Mouse (Mus musculus) embryonic facial prominence, embryonic 11.5 days (tissue): ENCODE measurements at regions not wholly inside any gene's neighbourhood (a gene's known extent, or its start where the extent isn't known, plus 50 kb on each side); places are given as distances from the start of the nearest gene placed in this dataset.

Experiments used
- ATAC-seq: fragments of 200-750 bp; cut with Nextera tagmentation; replicated peaks from 2 replicates; pipeline ENCODE4 v1.8.0; 2017; ENCODE audit warnings: low read depth; ENCODE audit not compliant: insufficient number of reproducible peaks, low FRiP score, low TSS enrichment
- DNase-seq: peaks from one replicate; pipeline ENCODE4 v3.0.0-alpha.2; 2015; ENCODE audit warnings: low spot score
- H3K27ac ChIP-seq: fragments of 300-500 bp; sonication (generic); replicated peaks from 2 replicates; pipeline ENCODE4 v1.5.1; 2014; ENCODE audit warnings: mild to moderate bottlenecking, low read depth, low read length, control low read depth
- H3K27me3 ChIP-seq: fragments of 300-500 bp; sonication (generic); 2 replicates; pipeline ENCODE4 v1.6.1; 2014; ENCODE audit warnings: mild to moderate bottlenecking, low read length, moderate library complexity, mixed read lengths; ENCODE audit not compliant: control insufficient read depth, insufficient read depth
- H3K36me3 ChIP-seq: fragments of 300-500 bp; sonication (generic); replicated peaks from 2 replicates; pipeline ENCODE4 v1.6.1; 2014; ENCODE audit warnings: low read depth, mild to moderate bottlenecking, low read length, moderate library complexity, mixed read lengths; ENCODE audit not compliant: control insufficient read depth, insufficient read depth
- H3K4me1 ChIP-seq: fragments of 300-500 bp; sonication (generic); 2 replicates; pipeline ENCODE4 v1.6.1; 2014; ENCODE audit warnings: low read length, mixed read lengths; ENCODE audit not compliant: control insufficient read depth, insufficient read depth
- H3K4me2 ChIP-seq: fragments of 300-500 bp; sonication (generic); 2 replicates; pipeline ENCODE4 v1.6.1; 2014; ENCODE audit warnings: low read depth, mild to moderate bottlenecking, control low read depth, low read length, moderate library complexity
- H3K4me3 ChIP-seq: fragments of 300-500 bp; sonication (generic); 2 replicates; pipeline ENCODE4 v1.5.1; 2014; ENCODE audit warnings: low read depth, low read length, control low read depth
- H3K9ac ChIP-seq: fragments of 300-500 bp; sonication (generic); replicated peaks from 2 replicates; pipeline ENCODE4 v1.6.1; 2014; ENCODE audit warnings: mild to moderate bottlenecking, control low read depth, low read length
- H3K9me3 ChIP-seq: fragments of 300-500 bp; sonication (generic); replicated peaks from 2 replicates; pipeline ENCODE4 v1.6.1; 2016; ENCODE audit warnings: mild to moderate bottlenecking, low read length, inconsistent platforms, mixed read lengths; ENCODE audit not compliant: control insufficient read depth
- WGBS: fragments of 180-500 bp; shearing (Covaris S2); extraction: QIAGEN DNeasy Blood & Tissue Kit; methylation state at CpG from one replicate; pipeline ENCODE4 v1.1.7; 2014; 5-methylcytosine and 5-hydroxymethylcytosine counted together

- H3K4me3 ChIP-seq, result no peak overlapping the region
- ATAC-seq (no peak), DNase-seq (no peak)
- no peak overlapping the region for H3K9ac ChIP-seq
- no peak overlapping the region for H3K27ac ChIP-seq
- no peaks in the 10 kb centered on the region for H3K9me3 ChIP-seq
- 77% methylated on average over 2 of the region's 2 CpGs for WGBS
- H3K36me3 ChIP-seq, result no peaks in the 10 kb centered on the region
- H3K4me1 ChIP-seq, result no peaks in the 10 kb centered on the region
- no peak overlapping the region for H3K4me2 ChIP-seq
- H3K27me3 ChIP-seq, result no peaks in the 10 kb centered on the region
Observed at GRCm38 (mm10) chr2:136617138-136617537, 96.1 kb upstream of the Snap25 start.

GRCm38 (mm10) chr2:136618114-136618513 lies 95.1 kb upstream of the Snap25 start:
- ATAC-seq (no peak), DNase-seq (no peak)
- 37% methylated on average over 2 of the region's 2 CpGs for WGBS
- Histone ChIP-seq H3K9ac (no peak overlapping the region), H3K27ac (no peak overlapping the region), H3K36me3 (no peaks in the 10 kb centered on the region), H3K4me1 (no peaks in the 10 kb centered on the region), H3K4me3 (no peak overlapping the region), H3K27me3 (no peaks in the 10 kb centered on the region), H3K4me2 (no peak overlapping the region), H3K9me3 (no peaks in the 10 kb centered on the region)

- ATAC-seq, result no peak
- H3K4me1 ChIP-seq, result no peaks in the 10 kb centered on the region
- H3K9ac ChIP-seq, result no peak overlapping the region
- 79% methylated on average over 4 of the region's 4 CpGs for WGBS
- H3K4me3 ChIP-seq, result no peak overlapping the region
- H3K27ac ChIP-seq, result no peak overlapping the region
- no peaks in the 10 kb centered on the region for H3K9me3 ChIP-seq
- no peaks in the 10 kb centered on the region for H3K36me3 ChIP-seq
- no peak for DNase-seq
- no peak overlapping the region for H3K4me2 ChIP-seq
- no peaks in the 10 kb centered on the region for H3K27me3 ChIP-seq
Observed at GRCm38 (mm10) chr2:136620309-136620708, 92.9 kb upstream of the Snap25 start.

- 91% methylated on average over 4 of the region's 4 CpGs for WGBS
- no peaks in the 10 kb centered on the region for H3K9me3 ChIP-seq
- no peaks in the 10 kb centered on the region for H3K27me3 ChIP-seq
- no peak for DNase-seq
- no peak overlapping the region for H3K27ac ChIP-seq
- no peak overlapping the region for H3K9ac ChIP-seq
- no peak for ATAC-seq
- H3K4me3 ChIP-seq, result no peak overlapping the region
- H3K4me2 ChIP-seq, result no peak overlapping the region
- no peaks in the 10 kb centered on the region for H3K36me3 ChIP-seq
- no peaks in the 10 kb centered on the region for H3K4me1 ChIP-seq
Observed at GRCm38 (mm10) chr2:136620969-136621368, 92.3 kb upstream of the Snap25 start.

GRCm38 (mm10) chr2:136623808-136624489 lies 89.3 kb upstream of the Snap25 start:
- H3K4me2 ChIP-seq, result no peak overlapping the region
- no peak overlapping the region for H3K9ac ChIP-seq
- WGBS, result 46% methylated on average over 5 of the region's 5 CpGs
- no peak overlapping the region for H3K4me3 ChIP-seq
- no peaks in the 10 kb centered on the region for H3K4me1 ChIP-seq
- H3K27me3 ChIP-seq, result no peaks in the 10 kb centered on the region
- DNase-seq (no peak), ATAC-seq (no peak)
- H3K27ac ChIP-seq, result no peak overlapping the region
- no peaks in the 10 kb centered on the region for H3K36me3 ChIP-seq
- H3K9me3 ChIP-seq, result no peaks in the 10 kb centered on the region

GRCm38 (mm10) chr2:136624490-136624850 lies 88.8 kb upstream of the Snap25 start:
- Histone ChIP-seq H3K9me3 (no peaks in the 10 kb centered on the region), H3K27me3 (no peaks in the 10 kb centered on the region)
- DNase-seq, result peak; percentile 23

GRCm38 (mm10) chr2:136646917-136647316 lies 66.3 kb upstream of the Snap25 start:
- Histone ChIP-seq H3K4me1 (no peaks in the 10 kb centered on the region), H3K4me2 (no peak overlapping the region), H3K27ac (no peak overlapping the region), H3K9me3 (no peaks in the 10 kb centered on the region), H3K4me3 (no peak overlapping the region), H3K36me3 (no peaks in the 10 kb centered on the region), H3K27me3 (no peaks in the 10 kb centered on the region), H3K9ac (no peak overlapping the region)
- ATAC-seq, result no peak
- 75% methylated on average over 3 of the region's 3 CpGs for WGBS
- DNase-seq, result no peak

More at GRCm38 (mm10) chr2:136624490-136624850, 88.8 kb upstream of the Snap25 start:
- Histone ChIP-seq H3K4me1 (no peaks in the 10 kb centered on the region), H3K36me3 (no peaks in the 10 kb centered on the region), H3K9ac (no peak overlapping the region), H3K4me2 (no peak overlapping the region), H3K27ac (no peak overlapping the region), H3K4me3 (no peak overlapping the region)
- no peak for ATAC-seq

- ATAC-seq (no peak), DNase-seq (no peak)
- WGBS, result 79% methylated on average over 5 of the region's 5 CpGs
- Histone ChIP-seq H3K27me3 (no peaks in the 10 kb centered on the region), H3K36me3 (no peaks in the 10 kb centered on the region), H3K9ac (no peak overlapping the region), H3K27ac (no peak overlapping the region), H3K9me3 (no peaks in the 10 kb centered on the region), H3K4me1 (no peaks in the 10 kb centered on the region), H3K4me2 (no peak overlapping the region), H3K4me3 (no peak overlapping the region)
Observed at GRCm38 (mm10) chr2:136648606-136649005, 64.6 kb upstream of the Snap25 start.
